Mouse (Mus musculus) layer of hippocampus, postnatal 10 days (tissue): ENCODE measurements around the gene Atxn1. TPM values are rescaled to one million over a fixed set of nuclear protein-coding genes. Genes with fewer than 3 reads are reported as not detected.

Source experiments
- DNase-seq, 2 experiments: peaks; one replicate each; pipeline ENCODE4 v3.0.0; 2021; ENCODE audit warnings: low spot score in 2 of 2
- total RNA-seq, 2 experiments: library from RNA; stranded (reverse); gene quantifications; 2 replicates each; pipeline ENCODE4 v1.2.3; 2021

Gene Atxn1
- total RNA-seq, 2 experiments from 2014 or later = 90.8 to 94.3 TPM

GRCm38 (mm10) chr13:45687581-45687980 lies 277.2 kb downstream of the Atxn1 start:
- DNase-seq = no peak

DNA sequence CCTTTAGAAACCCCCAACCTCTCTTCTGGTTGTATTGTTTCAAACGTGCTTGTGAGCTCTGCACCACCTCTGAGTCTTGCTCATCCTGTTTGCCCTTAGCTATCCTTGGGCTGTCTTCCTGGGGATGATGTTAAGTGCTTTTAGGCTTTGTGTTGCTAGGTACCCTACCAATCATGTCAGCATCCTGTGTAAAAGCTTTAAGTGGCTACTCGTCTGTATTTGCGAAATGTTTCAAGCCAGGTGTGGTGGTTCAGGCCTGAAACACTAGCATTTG lies 278.6 kb downstream of the Atxn1 start:
- DNase-seq = no peak

GRCm38 (mm10) chr13:45685575-45686308 lies 279.1 kb downstream of the Atxn1 start:
- DNase-seq = no peak

DNA sequence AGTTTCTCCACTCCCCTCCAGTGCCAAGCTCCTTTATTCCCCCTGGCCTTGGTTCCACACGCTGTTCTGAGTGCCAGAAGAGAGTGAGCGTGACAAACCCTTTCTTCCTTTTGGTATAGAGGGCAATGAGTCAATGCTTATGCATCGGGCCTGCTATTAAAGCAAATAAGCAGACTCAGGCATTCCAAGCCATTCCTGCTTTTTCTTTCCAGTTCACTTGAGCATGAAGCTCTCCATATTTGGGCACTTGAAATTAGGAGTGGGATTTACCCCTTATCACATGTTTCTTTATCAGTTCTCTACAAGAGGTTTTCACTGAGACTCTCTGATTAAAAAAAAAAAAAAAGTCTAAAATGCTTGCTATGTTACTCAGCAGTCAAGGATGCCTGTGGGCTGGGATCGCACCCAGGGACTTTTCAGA lies 279.9 kb downstream of the Atxn1 start:
- DNase-seq = no peak

GRCm38 (mm10) chr13:45683991-45684390 lies 280.8 kb downstream of the Atxn1 start:
- no peak for DNase-seq

- DNase-seq = no peak
Measured at GRCm38 (mm10) chr13:45681196-45681595, 283.6 kb downstream of the Atxn1 start.

DNA sequence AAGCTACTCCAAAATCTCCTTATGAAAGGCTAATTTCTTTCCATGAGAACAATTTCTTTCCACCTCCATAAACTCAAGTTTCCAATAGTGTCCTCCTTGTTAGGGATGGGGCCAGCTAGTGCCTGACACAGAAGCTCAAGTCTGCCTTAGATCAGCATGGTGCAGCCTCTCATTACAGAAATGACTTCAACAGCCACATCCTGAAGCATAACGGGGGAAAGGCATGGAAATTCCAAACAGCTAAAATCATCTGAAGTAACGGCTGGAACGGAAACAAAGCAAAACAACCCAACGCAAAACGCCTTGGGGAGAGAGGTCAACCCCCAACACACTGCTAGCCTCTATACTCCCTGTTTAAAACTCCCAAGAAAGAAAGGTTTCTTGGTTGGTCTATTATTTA lies 284.2 kb downstream of the Atxn1 start:
- DNase-seq = no peak

DNA sequence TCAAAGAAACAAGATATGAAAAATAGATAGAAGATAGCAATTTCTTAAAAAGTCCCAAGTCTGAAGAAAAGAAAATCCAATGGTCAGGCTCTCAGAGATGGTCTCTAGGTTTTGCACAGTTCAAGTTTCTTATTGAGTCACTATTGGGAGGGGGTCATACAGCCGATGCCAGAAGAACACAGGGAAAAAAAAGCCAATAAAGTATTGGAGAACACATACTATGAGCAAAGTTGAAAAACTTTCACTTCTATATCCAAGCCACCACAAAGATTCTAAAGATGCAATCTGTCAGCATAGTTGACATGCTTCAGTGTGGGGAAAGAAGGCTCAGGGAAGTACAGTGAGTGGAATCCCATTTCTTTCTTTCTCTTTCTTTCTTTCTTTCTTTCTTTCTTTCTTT lies 285.7 kb downstream of the Atxn1 start:
- no peak for DNase-seq

DNA sequence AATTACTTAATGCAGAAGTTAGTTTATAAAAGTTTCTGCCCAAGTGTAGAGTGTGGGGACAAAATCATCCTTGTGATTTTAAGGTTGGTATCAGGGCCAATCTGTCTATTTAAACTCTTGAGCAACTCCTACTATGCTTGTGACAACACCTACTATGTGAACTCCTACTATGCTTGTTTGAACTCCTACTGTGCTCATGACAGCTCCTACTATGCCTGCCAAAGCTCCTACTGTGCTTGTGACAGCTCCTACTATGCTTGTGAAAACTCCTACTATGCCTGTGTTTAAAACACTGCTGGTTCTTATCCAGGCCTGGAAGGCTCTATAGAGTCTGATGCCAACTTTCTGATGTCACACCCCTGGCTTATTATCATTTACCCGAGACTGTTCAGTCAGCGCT lies 292.2 kb downstream of the Atxn1 start:
- DNase-seq = no peak

GRCm38 (mm10) chr13:45669969-45670368 lies 294.8 kb downstream of the Atxn1 start:
- no peak for DNase-seq

DNA sequence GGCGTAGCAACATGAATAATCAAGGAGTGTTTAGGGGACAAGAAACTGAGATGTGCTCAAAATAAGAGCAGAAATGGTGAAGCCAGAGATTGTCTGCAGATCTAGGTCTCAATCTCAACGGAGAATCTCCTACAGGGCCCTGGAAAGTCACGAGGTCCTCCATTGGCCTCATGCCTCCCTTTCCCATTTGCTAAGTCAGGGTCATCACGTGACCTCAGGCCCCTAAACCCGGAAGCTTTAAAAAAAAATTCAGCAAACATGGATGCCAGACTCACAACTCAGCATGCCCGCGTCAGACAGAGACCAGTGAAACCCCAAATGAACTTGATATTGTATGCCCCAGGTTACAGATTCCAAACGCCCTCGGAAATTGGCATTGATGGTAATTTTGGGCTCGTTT lies 302.0 kb downstream of the Atxn1 start:
- DNase-seq = no peak

- DNase-seq = no peak
Measured at GRCm38 (mm10) chr13:45662216-45662615, 302.6 kb downstream of the Atxn1 start.

- DNase-seq = no peak
Measured at GRCm38 (mm10) chr13:45661283-45662185, 303.3 kb downstream of the Atxn1 start.

GRCm38 (mm10) chr13:45659813-45660212 lies 305.0 kb downstream of the Atxn1 start:
- no peak for DNase-seq

DNA sequence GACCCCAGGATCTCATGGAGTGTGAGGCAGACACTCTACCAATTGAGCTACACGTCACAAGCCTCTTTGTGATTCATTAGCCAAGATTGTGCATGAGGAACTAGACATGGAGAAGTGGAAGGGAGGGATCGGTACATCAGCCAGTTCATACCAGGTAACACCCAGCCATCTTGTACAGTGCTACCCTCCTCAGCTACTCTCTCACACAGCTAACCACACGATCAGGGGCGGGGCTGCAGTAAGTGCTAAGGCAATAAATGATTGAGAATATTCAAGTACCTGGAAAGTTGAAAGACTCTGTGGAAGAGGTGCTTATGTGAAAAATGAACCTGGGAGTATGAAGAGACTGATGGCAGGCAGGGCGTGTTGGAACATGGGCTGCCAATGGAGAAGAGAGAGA lies 306.5 kb downstream of the Atxn1 start:
- DNase-seq = no peak

GRCm38 (mm10) chr13:45657176-45657575 lies 307.6 kb downstream of the Atxn1 start:
- no peak for DNase-seq

GRCm38 (mm10) chr13:45651652-45652241 lies 313.1 kb downstream of the Atxn1 start:
- DNase-seq = no peak

- DNase-seq = no peak
Measured at GRCm38 (mm10) chr13:45649197-45649812, 315.5 kb downstream of the Atxn1 start.

- no peak for DNase-seq
Measured at GRCm38 (mm10) chr13:45643780-45644395, 320.9 kb downstream of the Atxn1 start.

- no peak for DNase-seq
Measured at GRCm38 (mm10) chr13:45642913-45643312, 321.9 kb downstream of the Atxn1 start.

DNA sequence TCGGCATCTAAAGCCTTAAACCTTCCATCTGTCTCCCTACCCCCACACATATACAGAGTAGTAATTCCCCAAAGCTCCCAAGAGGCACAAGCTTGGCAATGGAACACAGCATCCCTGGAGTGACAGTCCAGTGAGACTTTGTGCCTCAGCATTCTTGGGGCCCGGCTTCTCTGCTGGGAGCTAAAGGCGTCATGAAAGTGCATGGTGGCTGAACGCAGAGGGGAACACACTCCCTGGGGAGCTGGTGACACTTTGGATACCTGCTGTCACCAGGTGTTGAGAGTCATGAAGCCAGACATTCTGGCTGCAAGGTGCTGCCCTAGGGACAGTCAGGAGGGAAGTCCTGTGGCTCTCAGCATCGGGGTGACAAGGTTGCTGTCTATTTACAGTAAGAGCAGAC lies 324.4 kb downstream of the Atxn1 start:
- no peak for DNase-seq
